8 mouse cellular contexts compared by ENCODE assay signal in the genomic region with DNA sequence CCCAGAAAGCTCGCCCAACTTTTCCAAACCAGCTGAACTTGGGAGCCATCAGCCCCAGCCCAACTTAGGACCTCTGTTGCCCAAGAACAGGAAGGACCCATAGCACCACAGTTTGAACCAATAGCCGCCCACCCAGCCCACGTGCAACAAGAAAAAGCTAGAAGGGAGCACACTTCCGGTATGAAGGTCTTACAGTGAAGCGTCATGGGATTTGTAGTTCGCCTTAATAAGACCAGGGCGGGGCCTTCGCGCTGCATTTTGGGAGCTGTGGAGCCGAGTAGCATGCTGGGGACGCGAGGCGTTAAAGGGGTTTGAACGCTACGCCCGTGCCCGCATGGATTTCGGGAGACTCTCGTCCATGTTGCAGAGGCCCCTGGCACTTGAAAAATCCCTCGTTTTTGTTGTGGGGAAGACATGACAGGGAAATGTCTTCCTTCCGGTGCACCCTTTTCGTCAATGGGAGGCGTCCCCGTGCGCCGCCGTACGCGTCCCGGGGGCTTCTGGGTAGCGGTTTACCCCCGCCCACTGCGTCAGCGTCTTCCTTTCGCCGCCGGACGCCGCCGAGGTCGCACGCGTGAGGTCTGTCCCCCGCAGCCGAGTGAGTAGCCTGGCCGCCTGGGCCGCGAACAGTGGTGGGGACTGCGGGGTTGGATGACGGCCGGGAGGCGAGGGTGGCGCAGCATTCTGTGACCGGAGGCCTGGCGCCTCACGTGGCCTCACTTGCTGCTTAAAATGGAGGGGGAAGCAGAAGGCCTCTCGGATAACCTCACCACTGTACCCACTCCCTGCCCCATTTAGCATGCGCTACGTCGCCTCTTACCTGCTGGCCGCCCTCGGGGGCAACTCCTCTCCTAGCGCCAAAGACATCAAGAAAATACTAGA. TPM values are rescaled to one million over a fixed set of nuclear protein-coding genes. Genes with fewer than 3 reads are reported as not detected.
DNase-seq lines count a peak whose midpoint lies in the region; ATAC-seq lines count a peak whose summit lies in the region.

A gene (plus strand): TSS at position 261 of the 882 bp plus-strand sequence.

- H3K9me3 ChIP-seq in intestine, embryonic 14.5 days (ENCODE audit: control insufficient read depth, low read length): no peaks in the 10 kb centered on the region

- intact Hi-C loops in gastrocnemius, postnatal 14 days (cut with DNase I; ENCODE audit: low total_unique reads): no loop called here
- intact Hi-C loops in left cerebral cortex, postnatal 14 days (cut with DNase I): no loop called here

- peak; percentile 86 for DNase-seq in adipocyte (ENCODE audit: low spot score)
- DNase-seq in embryo, embryonic 10 days (ENCODE audit: low spot score): peak; percentile 96
- peak; percentile 94 for DNase-seq in gastrocnemius, postnatal 14 days
- DNase-seq in intestine, embryonic 14.5 days (ENCODE audit: low spot score): peak; percentile 99
- DNase-seq in left cerebral cortex, postnatal 14 days (ENCODE audit: low spot score in 2 of 2): peak; percentile 93 to 94
- DNase-seq in mesoderm, embryonic 11.5 days (ENCODE audit: low read depth, low spot score): peak; percentile 90
- peak; percentile 92 to 93 for DNase-seq in right cerebral cortex, postnatal 36 days (ENCODE audit: low spot score in 2 of 2)
- DNase-seq in yolk sac, embryonic 10.5 days (ENCODE audit: low spot score): peak; percentile 98

- H3K36me3 ChIP-seq in intestine, embryonic 14.5 days (ENCODE audit: control insufficient read depth, insufficient read depth, low read length): peaks cover 38% of the 10 kb centered on the region

- peak within 1 kb of the TSS; percentile 81 for H3K27ac ChIP-seq in intestine, embryonic 14.5 days (ENCODE audit: low read depth)

- peaks cover 22% of the 10 kb centered on the region for H3K4me1 ChIP-seq in intestine, embryonic 14.5 days (replicated peaks; ENCODE audit: control insufficient read depth, insufficient read depth, low read length)

- H3K4me2 ChIP-seq in intestine, embryonic 14.5 days (ENCODE audit: low read length): peak within 1 kb of the TSS; percentile 95

- H3K27me3 ChIP-seq in intestine, embryonic 14.5 days (replicated peaks; ENCODE audit: control insufficient read depth, insufficient read depth, low read length): no peaks in the 10 kb centered on the region

- WGBS in intestine, embryonic 14.5 days: 0% methylated on average over 63 of the region's 63 CpGs

- peak; percentile 91 for ATAC-seq in intestine, embryonic 14.5 days (replicated peaks; ENCODE audit: low FRiP score, low TSS enrichment, low read depth)

- peak within 1 kb of the TSS; percentile 92 for H3K9ac ChIP-seq in intestine, embryonic 14.5 days (ENCODE audit: low read length)

- peak within 1 kb of the TSS; percentile 87 for H3K4me3 ChIP-seq in intestine, embryonic 14.5 days (ENCODE audit: low read depth, low read length)

RNA-seq across cellular contexts. Expression of the gene that starts here (rescaled TPM):
- 100 to 1,000 TPM; 730 to 819 TPM for total RNA-seq in gastrocnemius, postnatal 14 days (2021)
- 1,554 and 1,709 TPM in 2 replicates for polyA plus RNA-seq in intestine, embryonic 14.5 days (2014; fragmentation: Nextera tagmentation; extraction: Ambion mirVana)
- 100 to 1,000 TPM; 572 to 599 TPM for total RNA-seq in left cerebral cortex, postnatal 14 days (2021)

Comparison
In these comparisons a context has a peak if more than half of its experiments do, and no peak if none do; other contexts are left out.
1. Peak in every context shown above with its lines: DNase-seq, ATAC-seq, H3K4me3 ChIP-seq and H3K27ac ChIP-seq.